Mouse (Mus musculus): ENCODE measurements at regions not wholly inside any gene's neighbourhood (a gene's known extent, or its start where the extent isn't known, plus 50 kb on each side); places are given as distances from the start of the nearest gene placed in this dataset.

DNA sequence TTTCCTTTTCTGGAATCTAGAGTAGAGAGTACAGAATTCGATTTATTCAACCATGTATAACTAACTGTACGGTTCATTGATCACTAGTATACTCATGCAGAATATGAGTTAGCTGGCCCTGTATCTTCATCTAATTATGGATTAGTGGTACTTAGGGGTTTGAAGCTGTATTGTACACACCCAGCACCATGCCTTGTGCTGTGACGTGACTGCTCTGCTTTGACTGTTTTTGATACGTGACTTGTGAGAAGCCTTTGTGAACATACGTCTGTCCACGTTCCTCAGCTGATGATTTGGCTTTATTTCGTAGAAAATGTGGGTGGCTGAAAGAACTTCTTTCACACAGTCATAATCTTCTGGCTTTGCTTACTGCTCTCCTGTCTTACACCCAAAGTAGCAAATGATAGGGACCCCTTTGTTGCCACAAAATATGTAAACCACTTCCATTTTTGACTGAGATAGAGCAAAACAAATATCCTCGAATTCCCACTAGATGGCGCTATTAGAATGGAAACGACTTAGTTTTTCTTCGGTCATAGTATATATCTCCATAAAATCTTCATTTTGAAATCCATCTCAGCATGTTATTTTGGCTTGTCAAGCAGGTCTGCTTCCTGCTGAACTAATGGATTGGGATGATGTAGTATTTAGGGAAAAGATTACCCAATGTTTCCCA is 102.0 kb upstream of the Cwc22 start:
- Histone ChIP-seq H3K27ac (replicated peaks; ENCODE audit: low read depth, low read length) (peak overlapping the region; percentile 0; the same call in 1 of the 2 replicates), H3K4me1 (ENCODE audit: control insufficient read depth, insufficient read depth, low read length) (peaks cover 12% of the 10 kb centered on the region; the same call in 1 of the 2 replicates), H3K4me3 (replicated peaks; ENCODE audit: low read depth, low read length) (no peak overlapping the region), H3K9me3 (ENCODE audit: control insufficient read depth, low read length) (no peaks in the 10 kb centered on the region), H3K27me3 (ENCODE audit: control insufficient read depth, insufficient read depth, low read length) (no peaks in the 10 kb centered on the region), H3K4me2 (ENCODE audit: low read length) (peak overlapping the region; percentile 52), H3K36me3 (ENCODE audit: control insufficient read depth, insufficient read depth, low read length) (no peaks in the 10 kb centered on the region), H3K9ac (replicated peaks; ENCODE audit: low read length) (no peak overlapping the region)
- peak; percentile 36; the same call in 1 of the 2 replicates for ATAC-seq (ENCODE audit: low FRiP score, low TSS enrichment)
- 41% methylated on average over 11 of the region's 11 CpGs for WGBS
- DNase-seq = peak; percentile 92

DNA sequence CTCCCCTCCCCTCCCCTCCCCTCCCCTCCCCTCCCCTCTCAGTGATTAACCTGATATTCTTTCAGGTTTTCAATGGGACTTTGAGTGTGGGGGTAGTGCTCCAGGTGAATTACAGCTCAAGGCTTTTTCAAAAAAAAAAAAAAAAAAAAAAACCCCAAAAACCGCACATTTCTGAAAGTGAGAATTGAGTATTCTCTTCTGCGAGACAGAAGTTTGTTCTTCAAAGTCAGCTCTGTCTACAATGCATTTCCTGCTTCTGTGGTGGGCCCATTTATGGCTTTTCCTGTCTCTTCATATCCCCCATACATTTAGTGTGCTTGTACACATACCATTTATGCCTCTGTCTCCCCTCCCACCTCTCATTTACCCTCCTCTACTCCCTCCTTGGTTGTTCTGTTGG is 81.1 kb upstream of the Cwc22 start:
- 91% methylated on average over 2 of the region's 2 CpGs for WGBS
- DNase-seq (no peak), ATAC-seq (ENCODE audit: low FRiP score, low TSS enrichment) (no peak)
- Histone ChIP-seq H3K27me3 (ENCODE audit: control insufficient read depth, insufficient read depth, low read length) (no peaks in the 10 kb centered on the region), H3K4me2 (ENCODE audit: low read length) (no peak overlapping the region), H3K4me1 (ENCODE audit: control insufficient read depth, insufficient read depth, low read length) (no peaks in the 10 kb centered on the region), H3K27ac (replicated peaks; ENCODE audit: low read depth, low read length) (no peak overlapping the region), H3K36me3 (ENCODE audit: control insufficient read depth, insufficient read depth, low read length) (no peaks in the 10 kb centered on the region), H3K9me3 (ENCODE audit: control insufficient read depth, low read length) (no peaks in the 10 kb centered on the region), H3K9ac (replicated peaks; ENCODE audit: low read length) (no peak overlapping the region), H3K4me3 (replicated peaks; ENCODE audit: low read depth, low read length) (no peak overlapping the region)

DNA sequence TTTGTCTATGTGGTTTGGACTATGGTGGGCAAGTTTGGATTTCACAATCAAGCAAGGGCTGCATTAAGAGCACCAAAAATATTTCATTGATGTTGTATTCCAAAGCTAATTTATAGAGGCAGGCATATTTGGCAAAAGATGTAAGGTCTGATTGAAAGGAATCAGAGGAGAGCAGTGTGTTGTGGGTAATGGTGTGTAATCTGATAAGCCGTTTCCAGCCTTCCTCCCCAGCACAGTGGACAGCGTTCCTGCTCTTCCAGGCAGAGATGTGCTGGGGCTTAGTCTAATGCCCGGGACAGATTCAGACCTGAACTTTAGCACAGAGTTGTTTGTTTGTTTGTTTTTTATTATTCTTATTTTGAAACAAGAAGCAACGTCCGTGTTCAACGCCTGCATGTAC is 80.6 kb upstream of the Cwc22 start:
- 60% methylated on average over 6 of the region's 6 CpGs for whole genome bisulfite sequencing
- Histone ChIP-seq H3K4me2 (ENCODE audit: low read length) (no peak overlapping the region), H3K27me3 (ENCODE audit: control insufficient read depth, insufficient read depth, low read length) (no peaks in the 10 kb centered on the region), H3K36me3 (ENCODE audit: control insufficient read depth, insufficient read depth, low read length) (no peaks in the 10 kb centered on the region), H3K4me3 (replicated peaks; ENCODE audit: low read depth, low read length) (no peak overlapping the region), H3K27ac (replicated peaks; ENCODE audit: low read depth, low read length) (no peak overlapping the region), H3K9me3 (ENCODE audit: control insufficient read depth, low read length) (no peaks in the 10 kb centered on the region), H3K9ac (replicated peaks; ENCODE audit: low read length) (no peak overlapping the region), H3K4me1 (ENCODE audit: control insufficient read depth, insufficient read depth, low read length) (no peaks in the 10 kb centered on the region)
- DNase-seq (no peak), ATAC-seq (ENCODE audit: low FRiP score, low TSS enrichment) (no peak)

DNA sequence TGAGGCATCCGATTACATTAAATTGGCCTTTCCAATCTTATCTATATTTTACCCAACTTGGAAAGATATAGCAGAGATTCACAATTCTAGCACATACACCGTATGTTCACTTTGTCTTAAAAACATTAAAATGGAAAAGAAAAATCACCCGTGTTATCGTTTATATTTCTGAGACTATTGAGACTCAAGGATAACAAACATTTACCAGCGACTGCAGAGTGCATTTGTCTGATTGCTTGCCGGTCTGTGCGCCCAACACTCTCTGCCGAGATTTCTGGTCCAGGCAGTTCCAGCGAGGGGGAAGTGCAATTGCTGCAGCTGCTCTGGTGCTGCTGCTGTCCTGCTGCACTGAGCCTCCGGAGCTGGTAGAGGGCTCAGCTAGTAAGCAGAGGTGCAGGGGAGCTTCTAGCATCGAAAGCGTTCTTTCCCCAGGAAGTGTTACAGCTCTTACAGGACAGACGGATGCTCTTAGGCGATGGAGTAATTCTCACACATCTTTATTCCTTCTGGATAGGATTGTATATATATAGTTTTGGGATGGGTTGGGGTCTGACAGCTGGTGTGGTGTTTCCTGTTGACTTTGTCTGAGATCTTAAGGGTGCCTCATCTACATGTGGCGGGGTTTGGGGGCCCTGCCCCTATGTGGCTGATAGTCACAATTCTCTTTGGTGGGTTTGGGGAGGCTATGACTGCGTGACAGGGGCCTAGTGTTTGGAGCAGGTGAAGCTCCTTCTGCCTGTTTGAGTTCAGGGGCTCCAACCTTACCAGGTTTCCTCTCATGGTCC is 79.7 kb upstream of the Cwc22 start:
- H3K4me3 ChIP-seq (replicated peaks; ENCODE audit: low read depth, low read length) = no peak overlapping the region
- H3K9ac ChIP-seq (replicated peaks; ENCODE audit: low read length) = no peak overlapping the region
- no peak overlapping the region for H3K27ac ChIP-seq (replicated peaks; ENCODE audit: low read depth, low read length)
- no peaks in the 10 kb centered on the region for H3K9me3 ChIP-seq (ENCODE audit: control insufficient read depth, low read length)
- no peaks in the 10 kb centered on the region for H3K27me3 ChIP-seq (ENCODE audit: control insufficient read depth, insufficient read depth, low read length)
- WGBS = 65% methylated on average over 16 of the region's 16 CpGs
- ATAC-seq (ENCODE audit: low FRiP score, low TSS enrichment) (no peak), DNase-seq (no peak)
- no peaks in the 10 kb centered on the region for H3K36me3 ChIP-seq (ENCODE audit: control insufficient read depth, insufficient read depth, low read length)
- H3K4me2 ChIP-seq (ENCODE audit: low read length) = no peak overlapping the region
- no peaks in the 10 kb centered on the region for H3K4me1 ChIP-seq (ENCODE audit: control insufficient read depth, insufficient read depth, low read length)

DNA sequence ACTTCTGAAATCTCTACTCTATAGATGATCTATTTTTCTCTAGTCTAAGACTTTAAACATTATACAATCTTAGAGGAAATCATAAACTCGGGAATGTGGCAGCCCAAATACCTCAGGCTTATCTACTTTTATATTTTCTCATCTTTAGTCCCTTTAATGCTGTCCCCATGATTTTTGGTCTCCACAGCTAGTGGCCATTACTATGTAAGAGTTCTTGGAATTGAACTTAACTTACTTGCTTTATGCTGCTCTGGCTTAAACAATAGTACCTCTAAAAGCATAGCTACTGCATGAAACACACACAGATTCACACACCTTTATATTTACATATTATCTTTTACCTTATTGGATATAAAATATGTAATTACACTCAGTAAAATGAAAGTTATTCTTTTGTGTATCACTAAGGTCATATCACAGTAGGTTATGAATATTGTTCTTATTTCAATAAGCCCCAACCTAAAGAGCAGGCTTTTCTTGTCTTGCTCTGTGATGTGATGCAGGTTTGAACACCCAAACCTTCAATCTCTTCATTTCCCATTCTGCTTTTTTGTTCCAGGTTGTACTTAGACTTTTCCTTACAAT is 78.9 kb upstream of the Cwc22 start:
- Histone ChIP-seq H3K4me2 (ENCODE audit: low read length) (no peak overlapping the region), H3K4me1 (ENCODE audit: control insufficient read depth, insufficient read depth, low read length) (no peaks in the 10 kb centered on the region), H3K9me3 (ENCODE audit: control insufficient read depth, low read length) (no peaks in the 10 kb centered on the region), H3K27me3 (ENCODE audit: control insufficient read depth, insufficient read depth, low read length) (no peaks in the 10 kb centered on the region), H3K27ac (replicated peaks; ENCODE audit: low read depth, low read length) (no peak overlapping the region), H3K36me3 (ENCODE audit: control insufficient read depth, insufficient read depth, low read length) (no peaks in the 10 kb centered on the region), H3K9ac (replicated peaks; ENCODE audit: low read length) (no peak overlapping the region), H3K4me3 (replicated peaks; ENCODE audit: low read depth, low read length) (no peak overlapping the region)
- ATAC-seq (ENCODE audit: low FRiP score, low TSS enrichment) (no peak), DNase-seq (no peak)
- 87% methylated on average over 1 of the region's 1 CpGs for WGBS

DNA sequence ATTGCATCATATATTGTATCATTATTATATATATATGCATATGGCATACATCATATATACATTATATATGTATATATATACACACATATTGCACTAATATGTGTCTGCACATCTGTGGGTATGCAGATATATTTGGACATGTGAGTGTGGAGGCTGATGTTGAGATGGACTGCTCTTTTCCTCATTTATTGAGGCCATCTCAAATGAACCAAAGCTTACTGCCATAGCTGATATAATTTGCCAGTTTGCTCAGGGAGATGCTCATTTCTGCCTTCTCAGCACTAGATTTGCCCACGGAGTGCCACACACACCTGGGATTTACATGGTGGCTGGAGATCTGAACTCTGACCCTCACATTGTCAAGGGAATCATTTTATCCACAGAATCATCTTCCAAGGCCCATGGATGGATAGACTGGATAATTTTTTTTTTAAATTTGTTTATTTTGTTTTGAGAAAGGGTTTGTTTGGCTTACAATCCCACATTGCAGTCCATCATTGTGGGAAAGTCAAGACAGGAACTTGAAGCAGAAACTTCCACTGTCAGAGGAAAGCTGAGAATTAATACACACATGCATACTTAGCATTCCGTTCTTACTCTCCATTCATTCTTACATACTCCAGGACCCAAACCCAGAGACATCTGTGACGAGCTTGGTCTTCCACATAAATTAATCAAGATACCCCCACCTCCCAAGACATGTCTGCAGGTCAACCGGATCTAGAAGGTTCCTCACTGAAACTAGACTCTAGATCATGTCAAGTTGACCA is 77.9 kb upstream of the Cwc22 start:
- Histone ChIP-seq H3K4me1 (ENCODE audit: control insufficient read depth, insufficient read depth, low read length) (no peaks in the 10 kb centered on the region), H3K36me3 (ENCODE audit: control insufficient read depth, insufficient read depth, low read length) (no peaks in the 10 kb centered on the region), H3K9ac (replicated peaks; ENCODE audit: low read length) (no peak overlapping the region), H3K4me3 (replicated peaks; ENCODE audit: low read depth, low read length) (no peak overlapping the region), H3K27me3 (ENCODE audit: control insufficient read depth, insufficient read depth, low read length) (no peaks in the 10 kb centered on the region), H3K9me3 (ENCODE audit: control insufficient read depth, low read length) (no peaks in the 10 kb centered on the region), H3K4me2 (ENCODE audit: low read length) (no peak overlapping the region), H3K27ac (replicated peaks; ENCODE audit: low read depth, low read length) (no peak overlapping the region)
- ATAC-seq (ENCODE audit: low FRiP score, low TSS enrichment) (no peak), DNase-seq (no peak)
- 75% methylated on average over 4 of the region's 4 CpGs for WGBS

DNA sequence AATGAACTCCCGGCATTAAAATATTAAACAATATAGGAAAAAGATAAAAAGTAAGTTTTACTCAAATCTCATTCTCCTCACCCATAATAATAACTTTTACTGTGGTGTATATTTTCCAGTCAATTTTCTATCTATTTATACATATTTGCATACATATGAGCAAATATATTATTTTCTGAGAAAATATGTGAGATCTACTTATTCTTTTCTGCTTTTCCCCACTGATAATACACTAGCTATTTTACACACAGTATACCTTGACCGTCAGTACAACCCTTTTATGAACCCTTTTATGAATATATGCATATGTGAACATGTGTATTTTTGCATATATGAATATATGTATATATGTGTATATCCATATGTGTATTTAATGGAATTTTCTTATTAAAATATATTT is 77.2 kb upstream of the Cwc22 start:
- ATAC-seq (ENCODE audit: low FRiP score, low TSS enrichment) (no peak), DNase-seq (no peak)
- no peaks in the 10 kb centered on the region for H3K4me1 ChIP-seq (ENCODE audit: control insufficient read depth, insufficient read depth, low read length)
- H3K9ac ChIP-seq (replicated peaks; ENCODE audit: low read length) = no peak overlapping the region
- H3K4me2 ChIP-seq (ENCODE audit: low read length) = no peak overlapping the region
- no peaks in the 10 kb centered on the region for H3K27me3 ChIP-seq (ENCODE audit: control insufficient read depth, insufficient read depth, low read length)
- WGBS = 89% methylated on average over 2 of the region's 2 CpGs
- H3K4me3 ChIP-seq (replicated peaks; ENCODE audit: low read depth, low read length) = no peak overlapping the region
- no peak overlapping the region for H3K27ac ChIP-seq (replicated peaks; ENCODE audit: low read depth, low read length)
- no peaks in the 10 kb centered on the region for H3K36me3 ChIP-seq (ENCODE audit: control insufficient read depth, insufficient read depth, low read length)
- H3K9me3 ChIP-seq (ENCODE audit: control insufficient read depth, low read length) = no peaks in the 10 kb centered on the region

DNA sequence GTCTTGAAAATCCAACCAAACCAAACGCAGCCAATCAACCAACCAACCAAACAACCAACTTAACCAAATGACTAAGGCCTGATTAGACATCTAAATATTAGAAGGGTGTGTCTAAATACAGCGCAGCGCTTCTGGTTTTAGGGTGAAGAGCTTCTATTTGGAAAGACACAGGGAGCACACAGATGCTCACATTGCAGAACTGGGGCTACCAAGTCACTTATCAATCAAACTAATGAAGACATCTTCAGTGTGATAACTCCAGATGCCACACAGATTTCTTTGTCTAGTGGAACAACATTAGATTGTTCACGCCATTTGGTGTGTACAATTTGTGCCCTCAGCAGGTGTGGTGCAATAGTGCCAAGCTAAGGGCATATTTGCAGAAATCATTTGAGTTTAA is 76.6 kb upstream of the Cwc22 start:
- WGBS = 80% methylated on average over 4 of the region's 4 CpGs
- H3K4me1 ChIP-seq (ENCODE audit: control insufficient read depth, insufficient read depth, low read length) = no peaks in the 10 kb centered on the region
- ATAC-seq (ENCODE audit: low FRiP score, low TSS enrichment) (no peak), DNase-seq (no peak)
- no peaks in the 10 kb centered on the region for H3K36me3 ChIP-seq (ENCODE audit: control insufficient read depth, insufficient read depth, low read length)
- no peak overlapping the region for H3K27ac ChIP-seq (replicated peaks; ENCODE audit: low read depth, low read length)
- H3K4me2 ChIP-seq (ENCODE audit: low read length) = no peak overlapping the region
- no peak overlapping the region for H3K9ac ChIP-seq (replicated peaks; ENCODE audit: low read length)
- no peak overlapping the region for H3K4me3 ChIP-seq (replicated peaks; ENCODE audit: low read depth, low read length)
- H3K27me3 ChIP-seq (ENCODE audit: control insufficient read depth, insufficient read depth, low read length) = no peaks in the 10 kb centered on the region
- no peaks in the 10 kb centered on the region for H3K9me3 ChIP-seq (ENCODE audit: control insufficient read depth, low read length)
